Mouse (Mus musculus) left cerebral cortex, postnatal 25 days (tissue): ENCODE data around the gene Miga1. TPM values are rescaled to one million over a fixed set of nuclear protein-coding genes. Genes with fewer than 3 reads are reported as not detected.
A peak's percentile ranks its signal among the peaks of the same experiment; 100 is the strongest.
"Not testable (repeated sequence)": the region's sequence is repeated elsewhere in the genome, so short reads cannot be mapped to it uniquely, and the experiment has no call there.

ENCODE experiments used
- DNase-seq, 2 experiments: peaks; one replicate each; pipeline ENCODE4 v3.0.0; 2022; ENCODE audit warnings: low spot score in 2 of 2, mixed read lengths in 1 of 2
- intact Hi-C: fragments of 180-260 bp; cut with DNase I; formaldehyde crosslinking; loops from one replicate; pipeline ENCODE4 v1.15.1; 2025
- total RNA-seq, 2 experiments: library from RNA; stranded (reverse); gene quantifications; 2 replicates each; pipeline ENCODE4 v1.2.3; 2021

The Miga1 gene
- total RNA-seq, 2 experiments from 2014 or later, result 71.7 to 84.0 TPM

- peak in 1 of 2 experiments; percentile 28 for DNase-seq
- intact Hi-C loops, result no loop called here
These were observed 7.5 kb downstream of the Miga1 start for GRCm38 (mm10) chr3:152332545-152333300.

GRCm38 (mm10) chr3:152332104-152332503 lies 8.1 kb downstream of the Miga1 start:
- intact Hi-C loops, result no loop called here
- no peak for DNase-seq

- DNase-seq, result no peak
- intact Hi-C loops, result no loop called here
These were observed 18.3 kb downstream of the Miga1 start for GRCm38 (mm10) chr3:152321765-152322547.

GRCm38 (mm10) chr3:152320972-152321645 lies 19.1 kb downstream of the Miga1 start:
- intact Hi-C loops, result no loop called here
- no peak for DNase-seq

- intact Hi-C loops, result not testable (repeated sequence)
These were observed 23.6 kb downstream of the Miga1 start for GRCm38 (mm10) chr3:152316447-152317173.

GRCm38 (mm10) chr3:152315613-152316012 lies 24.6 kb downstream of the Miga1 start:
- peak; percentile 68 to 75 for DNase-seq
- intact Hi-C loops, result no loop called here

More at GRCm38 (mm10) chr3:152316447-152317173, 23.6 kb downstream of the Miga1 start:
- DNase-seq, result not testable (repeated sequence)

- DNase-seq, intact Hi-C loops: not testable (repeated sequence)
These were observed 25.5 kb downstream of the Miga1 start for GRCm38 (mm10) chr3:152314666-152315065.

GRCm38 (mm10) chr3:152309250-152309645 lies 31.0 kb downstream of the Miga1 start:
- intact Hi-C loops, result no loop called here

GRCm38 (mm10) chr3:152308485-152309249 lies 31.5 kb downstream of the Miga1 start:
- intact Hi-C loops, result no loop called here
- no peak for DNase-seq

More at GRCm38 (mm10) chr3:152309250-152309645, 31.0 kb downstream of the Miga1 start:
- DNase-seq, result no peak

- intact Hi-C loops, result no loop called here
These were observed 34.2 kb downstream of the Miga1 start for GRCm38 (mm10) chr3:152305971-152306370.

GRCm38 (mm10) chr3:152305080-152305479 lies 35.1 kb downstream of the Miga1 start:
- DNase-seq, result no peak
- intact Hi-C loops, result no loop called here

More at GRCm38 (mm10) chr3:152305971-152306370, 34.2 kb downstream of the Miga1 start:
- DNase-seq, result no peak

- DNase-seq, result peak in 1 of 2 experiments; percentile 64
These were observed 36.0 kb downstream of the Miga1 start for GRCm38 (mm10) chr3:152304093-152304815.

GRCm38 (mm10) chr3:152302991-152303390 lies 37.2 kb downstream of the Miga1 start:
- intact Hi-C loops, result no loop called here
- no peak for DNase-seq

More at GRCm38 (mm10) chr3:152304093-152304815, 36.0 kb downstream of the Miga1 start:
- intact Hi-C loops, result no loop called here

GRCm38 (mm10) chr3:152300376-152301337 lies 39.5 kb downstream of the Miga1 start:
- no peak for DNase-seq

GRCm38 (mm10) chr3:152295896-152296295 lies 44.3 kb downstream of the Miga1 start:
- intact Hi-C loops, result no loop called here
- DNase-seq, result no peak

More at GRCm38 (mm10) chr3:152300376-152301337, 39.5 kb downstream of the Miga1 start:
- intact Hi-C loops, result no loop called here

- DNase-seq, result no peak
- intact Hi-C loops, result no loop called here
These were observed 45.8 kb downstream of the Miga1 start for GRCm38 (mm10) chr3:152294400-152294799.
